Mouse (Mus musculus) right cerebral cortex, postnatal 14 days (tissue): ENCODE measurements around the gene Aamp.

Experiments used
- DNase-seq: peaks from one replicate; pipeline ENCODE4 v3.0.0; 2022

Gene Aamp

GRCm38 (mm10) chr1:74235938-74236589 lies 48.5 kb downstream of the Aamp start, which contains the start of gene Arpc2:
Arpc2 (plus strand) TSS chr1:74236084.
- peak; percentile 96 for DNase-seq

GRCm38 (mm10) chr1:74230992-74231391 lies 53.5 kb downstream of the Aamp start:
- no peak for DNase-seq

GRCm38 (mm10) chr1:74229942-74230341 lies 54.6 kb downstream of the Aamp start:
- no peak for DNase-seq
